Mouse (Mus musculus) bone marrow macrophage, adult 2 months (primary cell): ENCODE results near the gene Nars2. TPM values are rescaled to one million over a fixed set of nuclear protein-coding genes. Genes with fewer than 3 reads are reported as not detected.
A peak's percentile ranks its signal among the peaks of the same experiment; 100 is the strongest.

Experiments used
- H3K27ac ChIP-seq: 2 replicates; pipeline ENCODE4 v1.5.1; 2012; ENCODE audit warnings: low read depth, low read length; ENCODE audit not compliant: insufficient read depth
- H3K4me1 ChIP-seq: 2 replicates; pipeline ENCODE4 v1.6.1; 2012; ENCODE audit warnings: low read length; ENCODE audit not compliant: control insufficient read depth, insufficient read depth
- H3K4me3 ChIP-seq: 2 replicates; pipeline ENCODE4 v1.5.1; 2012; ENCODE audit warnings: mild to moderate bottlenecking, low read length, moderate library complexity; ENCODE audit not compliant: insufficient read depth
- CTCF ChIP-seq: IDR thresholded peaks from 2 replicates; pipeline ENCODE4 v1.5.1; 2012; ENCODE audit warnings: low read depth, mild to moderate bottlenecking, low read length, moderate library complexity
- POLR2A ChIP-seq: IDR thresholded peaks from 2 replicates; pipeline ENCODE4 v1.6.1; 2012; ENCODE audit warnings: mild to moderate bottlenecking, low read depth, low read length, borderline replicate concordance
- polyA plus RNA-seq: library from polyadenylated mRNA; stranded (reverse); fragments of >200 nt; gene quantifications from 2 replicates; pipeline ENCODE4 v1.2.4, GENCODE M21; 2012; ENCODE audit not compliant: missing spikeins, insufficient read depth, insufficient read length

The Nars2 gene
- polyA plus RNA-seq, 1 experiment, result 2.8 TPM

- Histone ChIP-seq H3K27ac (peak overlapping the region; percentile 99), H3K4me1 (peaks cover 34% of the 10 kb centered on the region), H3K4me3 (peak overlapping the region; percentile 91)
- TF ChIP-seq POLR2A (no peak), CTCF (no peak)
These were observed 130.6 kb downstream of the Nars2 start for GRCm38 (mm10) chr7:97081959-97082218.

- Histone ChIP-seq H3K27ac (peak overlapping the region; percentile 99), H3K4me1 (peaks cover 28% of the 10 kb centered on the region), H3K4me3 (peak overlapping the region; percentile 91)
- peak; percentile 86; the same call in 1 of the 2 replicates for TF ChIP-seq POLR2A
- TF ChIP-seq CTCF, result no peak
These were observed 131.2 kb downstream of the Nars2 start for GRCm38 (mm10) chr7:97082219-97083101.

GRCm38 (mm10) chr7:97083579-97083978, 132.3 kb downstream of the Nars2 start:
- TF ChIP-seq CTCF (no peak), POLR2A (no peak)
- peak overlapping the region; percentile 99 for H3K27ac ChIP-seq
- peaks cover 27% of the 10 kb centered on the region for H3K4me1 ChIP-seq
- peak overlapping the region; percentile 91 for H3K4me3 ChIP-seq

- no peak overlapping the region for H3K4me3 ChIP-seq
- TF ChIP-seq POLR2A, result no peak
- TF ChIP-seq CTCF, result no peak
These were observed 132.9 kb downstream of the Nars2 start for GRCm38 (mm10) chr7:97084181-97084580.

GRCm38 (mm10) chr7:97085291-97085690, 134.0 kb downstream of the Nars2 start:
- Histone ChIP-seq H3K27ac (no peak overlapping the region), H3K4me3 (no peak overlapping the region), H3K4me1 (peaks cover 20% of the 10 kb centered on the region)
- no peak for TF ChIP-seq CTCF
- TF ChIP-seq POLR2A, result no peak

More at GRCm38 (mm10) chr7:97084181-97084580, 132.9 kb downstream of the Nars2 start:
- 0 out of 2 replicates have a peak overlapping the region, but pooled peaks have one; percentile 4 for H3K27ac ChIP-seq
- H3K4me1 ChIP-seq, result peaks cover 26% of the 10 kb centered on the region

- no peak overlapping the region for H3K4me3 ChIP-seq
These were observed 142.9 kb downstream of the Nars2 start for GRCm38 (mm10) chr7:97094241-97094640.

GRCm38 (mm10) chr7:97108119-97108518, 156.8 kb downstream of the Nars2 start:
- peaks cover 21% of the 10 kb centered on the region for H3K4me1 ChIP-seq
- TF ChIP-seq CTCF (no peak), POLR2A (no peak)
- H3K4me3 ChIP-seq, result no peak overlapping the region
- 0 out of 2 replicates have a peak overlapping the region, but pooled peaks have one; percentile 17 for H3K27ac ChIP-seq

More at GRCm38 (mm10) chr7:97094241-97094640, 142.9 kb downstream of the Nars2 start:
- Histone ChIP-seq H3K27ac (no peak overlapping the region), H3K4me1 (peaks cover 20% of the 10 kb centered on the region)
- TF ChIP-seq POLR2A (no peak), CTCF (no peak)

Other genes with a start within 250 kb of the Nars2 start
- 37.0 and 44.7 TPM in 2 replicates for gene Gab2, start 130.1 kb downstream of the Nars2 start, polyA plus RNA-seq